Mouse (Mus musculus) midbrain, embryonic 11.5 days (tissue): Measurements from ENCODE around the gene Rad51b. TPM values are rescaled to one million over a fixed set of nuclear protein-coding genes. Genes with fewer than 3 reads are reported as not detected.

Experiments used
- ATAC-seq: fragments of 200-750 bp; cut with Nextera tagmentation; 2 replicates; pipeline ENCODE4 v1.8.0; 2017; ENCODE audit warnings: moderate TSS enrichment, moderate library complexity; ENCODE audit not compliant: low FRiP score
- DNase-seq: peaks from one replicate; pipeline ENCODE4 v3.0.0; 2015; ENCODE audit warnings: low spot score; ENCODE audit errors: missing footprints
- H3K27ac ChIP-seq: fragments of 300-500 bp; sonication (generic); 2 replicates; pipeline ENCODE4 v1.5.1; 2014; ENCODE audit warnings: low read depth, low read length
- H3K27me3 ChIP-seq: fragments of 300-500 bp; sonication (generic); 2 replicates; pipeline ENCODE4 v1.6.1; 2014; ENCODE audit warnings: mild to moderate bottlenecking, low read length, moderate library complexity, mixed read lengths; ENCODE audit not compliant: control insufficient read depth, insufficient read depth
- H3K36me3 ChIP-seq: fragments of 300-500 bp; sonication (generic); 2 replicates; pipeline ENCODE4 v1.6.1; 2014; ENCODE audit warnings: mild to moderate bottlenecking, low read length, moderate library complexity, mixed read lengths; ENCODE audit not compliant: control insufficient read depth, insufficient read depth
- H3K4me1 ChIP-seq: fragments of 300-500 bp; sonication (generic); 2 replicates; pipeline ENCODE4 v1.6.1; 2014; ENCODE audit warnings: low read length; ENCODE audit not compliant: control insufficient read depth, insufficient read depth
- H3K4me2 ChIP-seq: fragments of 300-500 bp; sonication (generic); 2 replicates; pipeline ENCODE4 v1.6.1; 2014; ENCODE audit warnings: mild to moderate bottlenecking, moderate library complexity
- H3K4me3 ChIP-seq: fragments of 300-500 bp; sonication (generic); 2 replicates; pipeline ENCODE4 v1.5.1; 2014; ENCODE audit warnings: low read depth, low read length
- H3K9ac ChIP-seq: fragments of 300-500 bp; sonication (generic); 2 replicates; pipeline ENCODE4 v1.6.1; 2014; ENCODE audit warnings: low read length
- H3K9me3 ChIP-seq: fragments of 300-500 bp; sonication (generic); 2 replicates; pipeline ENCODE4 v1.6.1; 2016; ENCODE audit warnings: low read length; ENCODE audit not compliant: control insufficient read depth
- WGBS: fragments of 180-500 bp; shearing (Covaris S2); extraction: QIAGEN DNeasy Blood & Tissue Kit; methylation state at CpG from one replicate; pipeline ENCODE4 v1.1.7; 2014; 5-methylcytosine and 5-hydroxymethylcytosine counted together
- polyA plus RNA-seq: library from polyadenylated mRNA; unstranded; fragments of >200 nt; fragmentation: Nextera tagmentation; extraction: Ambion mirVana; gene quantifications from 2 replicates; pipeline ENCODE4 v1.2.1, GENCODE M21; 2014

Rad51b gene
- polyA plus RNA-seq, 1 experiment from 2014 or later: 6.9 TPM

DNA sequence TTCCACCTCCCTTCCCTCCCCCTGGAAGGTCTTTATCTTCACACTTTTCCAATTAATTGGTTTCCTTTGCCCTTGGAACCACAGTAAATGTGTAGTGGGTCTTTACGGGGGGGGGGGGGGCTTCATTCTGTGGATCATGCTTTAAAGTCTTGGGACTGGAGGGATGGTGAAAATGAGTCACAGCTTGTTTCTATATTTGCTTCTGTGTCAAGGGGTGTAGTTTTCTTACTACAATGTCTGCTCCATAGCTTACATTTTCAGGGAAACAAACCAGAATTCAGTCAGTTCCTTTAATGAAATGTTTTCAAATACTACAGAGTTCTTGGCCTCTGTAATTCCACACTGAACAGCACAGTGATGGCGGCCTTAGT, 317.5 kb downstream of the Rad51b start:
- Histone ChIP-seq H3K27me3 (peaks cover 2% of the 10 kb centered on the region; the same call in 1 of the 2 replicates), H3K9me3 (no peaks in the 10 kb centered on the region), H3K27ac (no peak overlapping the region), H3K4me3 (no peak overlapping the region), H3K4me2 (no peak overlapping the region), H3K4me1 (peaks cover 13% of the 10 kb centered on the region), H3K36me3 (no peaks in the 10 kb centered on the region), H3K9ac (no peak overlapping the region)
- ATAC-seq (no peak), DNase-seq (peak; percentile 75)
- WGBS: 83% methylated on average over 2 of the region's 2 CpGs

DNA sequence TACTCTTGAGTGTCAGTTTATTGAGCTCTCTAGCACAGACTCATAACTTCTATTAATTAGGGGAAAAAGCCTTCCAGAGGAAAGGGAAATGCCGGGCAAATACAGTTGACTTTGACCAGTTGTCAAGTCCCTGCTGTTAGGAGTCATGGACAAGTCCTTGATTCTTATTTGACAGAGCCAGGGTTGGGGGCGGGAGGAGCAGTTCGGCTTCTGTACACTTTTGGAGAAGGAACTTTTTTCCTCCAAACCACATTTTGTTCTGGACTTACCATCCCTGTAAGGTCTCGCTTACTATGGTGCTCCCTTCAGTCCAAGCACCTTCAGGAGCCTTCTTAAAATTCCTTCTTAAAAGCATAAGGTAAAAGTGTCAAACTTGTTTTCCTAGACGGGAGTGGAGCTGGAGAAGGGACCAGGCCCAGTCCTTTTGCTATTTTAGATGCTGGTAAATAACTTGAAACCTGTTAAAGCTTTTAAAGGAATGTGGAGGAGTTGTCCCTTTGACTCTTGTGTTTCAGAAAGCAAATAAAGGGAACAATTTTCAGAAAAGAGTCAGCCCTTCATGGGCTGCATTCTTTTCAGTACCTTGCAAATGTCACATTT, 318.7 kb downstream of the Rad51b start:
- no peak overlapping the region for H3K9ac ChIP-seq
- peaks cover 6% of the 10 kb centered on the region for H3K4me1 ChIP-seq
- H3K27ac ChIP-seq: no peak overlapping the region
- H3K36me3 ChIP-seq: no peaks in the 10 kb centered on the region
- no peak overlapping the region for H3K4me2 ChIP-seq
- DNase-seq (no peak), ATAC-seq (no peak)
- H3K4me3 ChIP-seq: no peak overlapping the region
- H3K9me3 ChIP-seq: no peaks in the 10 kb centered on the region
- peaks cover 2% of the 10 kb centered on the region; the same call in 1 of the 2 replicates for H3K27me3 ChIP-seq
- WGBS: 76% methylated on average over 5 of the region's 5 CpGs

DNA sequence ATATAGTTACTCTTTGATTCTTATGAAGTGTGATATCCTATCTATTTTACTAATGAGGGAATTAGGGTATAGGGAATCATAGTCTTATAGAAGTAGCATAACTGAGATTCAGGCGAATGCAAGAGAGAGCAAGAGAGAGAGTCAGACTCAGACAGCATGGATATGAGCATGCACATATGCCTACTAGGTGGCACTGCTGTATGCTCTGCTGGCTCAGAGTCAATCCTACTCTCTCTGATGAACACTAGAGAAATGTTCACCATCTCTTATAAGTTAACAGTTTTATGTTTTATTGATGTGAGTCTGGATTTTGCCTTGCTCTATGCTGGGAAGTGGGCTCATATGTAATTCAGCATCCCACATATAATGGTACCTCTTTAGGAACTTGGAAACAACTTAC, 321.9 kb downstream of the Rad51b start:
- Histone ChIP-seq H3K4me3 (no peak overlapping the region), H3K27me3 (no peaks in the 10 kb centered on the region), H3K27ac (no peak overlapping the region), H3K9me3 (no peaks in the 10 kb centered on the region), H3K4me2 (no peak overlapping the region), H3K4me1 (peaks cover 9% of the 10 kb centered on the region), H3K36me3 (no peaks in the 10 kb centered on the region), H3K9ac (no peak overlapping the region)
- DNase-seq (no peak), ATAC-seq (no peak)
- WGBS: 96% methylated on average over 1 of the region's 1 CpGs

DNA sequence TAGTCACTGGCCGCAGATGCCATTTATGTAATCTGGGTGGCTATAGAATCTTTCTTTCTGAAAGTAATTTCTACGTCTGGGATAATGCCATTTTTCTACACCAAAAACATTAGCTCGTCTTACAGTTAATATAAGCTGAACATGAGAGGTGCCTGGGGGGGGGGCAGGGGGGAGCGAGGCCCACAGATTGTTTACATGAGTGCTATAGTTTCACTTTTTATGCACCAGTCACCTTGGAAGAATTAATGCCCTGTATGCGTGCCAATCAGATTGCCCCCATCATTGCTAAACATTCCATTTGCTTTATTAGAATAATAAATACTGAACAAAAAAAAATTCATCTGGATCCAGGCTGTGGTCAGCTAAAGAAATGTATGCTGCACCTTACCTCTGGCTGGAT, 323.6 kb downstream of the Rad51b start:
- WGBS: 88% methylated on average over 5 of the region's 5 CpGs
- no peak for DNase-seq
- no peak overlapping the region for H3K4me2 ChIP-seq
- no peaks in the 10 kb centered on the region for H3K36me3 ChIP-seq
- peaks cover 8% of the 10 kb centered on the region for H3K4me1 ChIP-seq
- H3K4me3 ChIP-seq: no peak overlapping the region
- H3K9ac ChIP-seq: no peak overlapping the region
- H3K9me3 ChIP-seq: no peaks in the 10 kb centered on the region
- ATAC-seq: no peak
- H3K27ac ChIP-seq: no peak overlapping the region
- H3K27me3 ChIP-seq: no peaks in the 10 kb centered on the region

DNA sequence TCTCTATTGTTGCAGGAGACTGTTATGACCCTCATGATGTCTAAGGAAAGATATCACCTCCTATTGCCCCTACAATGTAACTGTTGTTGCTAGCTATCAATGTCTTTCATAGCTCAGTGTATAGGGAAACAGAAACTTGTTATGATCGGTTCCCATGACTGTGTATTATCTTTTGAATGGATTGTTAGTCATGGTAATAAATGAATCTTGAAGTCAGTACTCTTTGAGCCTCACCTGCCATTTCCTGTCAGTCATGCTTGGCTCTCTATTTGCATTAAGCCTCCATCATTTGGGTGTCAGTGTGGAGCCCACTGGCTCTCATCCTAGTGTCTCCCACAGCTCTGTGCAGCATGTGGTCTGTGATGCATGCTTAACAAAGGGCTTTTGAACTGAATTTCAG, 326.2 kb downstream of the Rad51b start:
- no peak for DNase-seq
- no peak overlapping the region for H3K9ac ChIP-seq
- H3K27me3 ChIP-seq: no peaks in the 10 kb centered on the region
- H3K36me3 ChIP-seq: no peaks in the 10 kb centered on the region
- no peaks in the 10 kb centered on the region for H3K9me3 ChIP-seq
- no peak overlapping the region for H3K4me2 ChIP-seq
- H3K27ac ChIP-seq: no peak overlapping the region
- peaks cover 25% of the 10 kb centered on the region for H3K4me1 ChIP-seq
- H3K4me3 ChIP-seq: no peak overlapping the region
- WGBS: 67% methylated on average over 1 of the region's 1 CpGs
- 0 out of 2 replicates have a peak, but pooled peaks have one; percentile 52 for ATAC-seq

DNA sequence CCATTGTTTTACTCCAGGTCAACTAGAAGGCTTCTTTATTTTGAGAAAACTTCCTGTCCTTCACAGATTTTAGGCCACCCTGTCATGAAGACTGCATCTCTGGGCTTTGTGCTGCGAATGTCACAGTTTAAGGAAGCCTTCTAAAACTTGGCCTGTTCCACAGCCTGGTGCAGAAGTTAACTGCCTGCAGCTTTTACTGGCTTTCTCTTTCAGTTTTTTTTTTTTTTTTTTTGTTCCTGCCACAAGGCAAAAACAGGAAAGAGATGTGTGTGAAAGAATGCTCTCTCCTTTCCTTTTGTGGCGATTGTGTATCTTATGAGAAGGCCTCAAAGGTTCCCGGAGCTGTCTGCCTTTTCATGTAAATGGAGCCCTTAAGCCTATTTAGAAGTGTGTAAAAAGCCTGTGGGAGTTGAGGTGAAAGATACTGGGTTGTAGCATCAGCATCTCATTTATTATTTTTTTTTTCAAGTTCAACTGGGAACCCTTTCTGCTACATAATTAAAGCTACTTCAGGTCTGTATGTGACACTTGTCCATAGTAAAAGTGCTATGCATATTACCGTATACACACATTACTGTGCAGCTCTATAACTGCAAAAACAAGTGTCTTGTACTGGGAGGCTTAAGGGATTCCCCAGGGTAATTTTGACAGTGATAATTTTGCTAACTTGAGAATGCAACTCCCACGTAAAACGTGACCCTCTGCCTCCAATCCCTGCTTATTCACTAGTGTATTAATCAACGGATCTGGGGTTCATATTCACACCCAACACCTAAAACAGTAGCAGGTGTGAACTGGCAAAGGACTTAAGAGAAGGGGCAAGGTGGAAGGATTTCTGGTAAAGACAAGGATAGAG, 328.8 kb downstream of the Rad51b start:
- Histone ChIP-seq H3K36me3 (no peaks in the 10 kb centered on the region), H3K9me3 (no peaks in the 10 kb centered on the region), H3K4me1 (peaks cover 25% of the 10 kb centered on the region), H3K4me3 (no peak overlapping the region), H3K9ac (no peak overlapping the region), H3K4me2 (no peak overlapping the region), H3K27ac (peak overlapping the region; percentile 48; the same call in 1 of the 2 replicates), H3K27me3 (no peaks in the 10 kb centered on the region)
- ATAC-seq: peak; percentile 61
- WGBS: 8% methylated on average over 7 of the region's 7 CpGs
- DNase-seq: peak; percentile 91

DNA sequence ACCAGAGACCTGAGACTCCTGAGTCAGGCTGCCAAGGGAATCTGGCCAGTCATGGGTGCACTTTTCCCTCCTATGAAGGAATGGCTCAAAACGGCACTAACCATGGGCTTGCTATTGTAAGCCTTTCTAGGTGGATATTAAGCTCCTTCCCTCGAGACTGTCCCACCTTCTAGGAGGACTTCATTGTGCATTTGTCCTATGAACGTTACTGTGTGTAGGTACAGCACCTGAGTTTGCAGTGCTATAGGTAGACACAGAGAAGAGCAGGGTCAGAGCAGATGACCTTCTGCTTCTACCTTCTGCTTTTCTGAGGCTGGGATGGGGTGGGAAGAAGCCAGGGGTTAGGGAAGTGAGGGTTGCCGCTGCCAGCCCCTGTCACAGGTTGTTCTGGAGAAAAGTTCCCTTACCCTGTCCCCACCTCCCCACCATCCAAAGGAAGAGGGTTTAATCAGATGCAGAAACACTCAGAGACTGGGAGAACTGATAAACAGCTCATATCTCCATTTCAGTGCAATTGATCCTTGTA, 329.5 kb downstream of the Rad51b start:
- ATAC-seq (no peak), DNase-seq (peak; percentile 90)
- Histone ChIP-seq H3K27me3 (no peaks in the 10 kb centered on the region), H3K4me1 (peaks cover 25% of the 10 kb centered on the region), H3K9me3 (no peaks in the 10 kb centered on the region), H3K4me2 (no peak overlapping the region), H3K36me3 (no peaks in the 10 kb centered on the region), H3K4me3 (no peak overlapping the region), H3K27ac (peak overlapping the region; percentile 16; the same call in 1 of the 2 replicates), H3K9ac (no peak overlapping the region)
- WGBS: 32% methylated on average over 4 of the region's 4 CpGs

DNA sequence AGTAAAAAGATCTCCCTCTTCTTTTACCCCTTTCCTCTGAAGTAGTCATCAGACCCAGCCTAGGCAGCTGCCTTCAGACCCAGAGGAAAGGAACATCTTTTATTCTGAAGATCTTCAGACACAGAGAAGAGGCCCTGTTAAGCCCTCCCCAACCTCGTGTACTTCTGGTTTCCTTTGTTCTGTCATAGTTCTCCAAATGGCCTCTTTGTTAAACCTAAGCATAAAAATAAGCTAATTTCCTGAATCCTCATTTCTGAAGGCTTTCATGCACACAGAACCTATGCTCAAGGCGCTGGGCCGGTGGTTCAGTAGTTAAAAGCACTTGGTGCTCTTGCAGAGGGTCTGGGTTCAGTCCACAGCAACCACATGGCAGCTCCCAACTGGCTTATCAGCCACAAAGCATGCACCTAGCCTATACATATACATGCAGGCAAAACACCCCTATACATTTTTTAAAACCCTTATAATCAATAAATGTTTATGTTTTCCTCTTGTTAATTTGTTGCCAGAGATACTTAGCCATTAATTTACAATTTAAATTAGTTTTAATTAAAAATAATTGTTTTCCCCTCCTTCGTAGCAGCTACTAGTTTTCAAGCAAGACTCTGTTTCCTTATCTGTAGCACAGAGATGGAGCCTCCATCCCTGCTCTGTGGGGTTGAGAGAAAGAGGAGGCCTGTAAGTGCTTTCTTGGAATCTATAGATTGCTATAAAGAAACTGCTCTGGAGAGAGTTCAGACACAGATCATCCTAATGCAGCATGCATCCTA, 330.5 kb downstream of the Rad51b start:
- whole genome bisulfite sequencing: 44% methylated on average over 4 of the region's 4 CpGs
- no peak overlapping the region for H3K27ac ChIP-seq
- ATAC-seq: no peak

More for the DNA sequence above, 330.5 kb downstream of the Rad51b start:
- peaks cover 25% of the 10 kb centered on the region for H3K4me1 ChIP-seq
- peak; percentile 89 for DNase-seq
- H3K36me3 ChIP-seq: no peaks in the 10 kb centered on the region
- H3K4me2 ChIP-seq: no peak overlapping the region
- H3K9me3 ChIP-seq: no peaks in the 10 kb centered on the region
- H3K27me3 ChIP-seq: no peaks in the 10 kb centered on the region
- H3K9ac ChIP-seq: peak overlapping the region; percentile 22; the same call in 1 of the 2 replicates
- no peak overlapping the region for H3K4me3 ChIP-seq
